ENCODE assay signal across 34 mouse cellular contexts in the genomic region with DNA sequence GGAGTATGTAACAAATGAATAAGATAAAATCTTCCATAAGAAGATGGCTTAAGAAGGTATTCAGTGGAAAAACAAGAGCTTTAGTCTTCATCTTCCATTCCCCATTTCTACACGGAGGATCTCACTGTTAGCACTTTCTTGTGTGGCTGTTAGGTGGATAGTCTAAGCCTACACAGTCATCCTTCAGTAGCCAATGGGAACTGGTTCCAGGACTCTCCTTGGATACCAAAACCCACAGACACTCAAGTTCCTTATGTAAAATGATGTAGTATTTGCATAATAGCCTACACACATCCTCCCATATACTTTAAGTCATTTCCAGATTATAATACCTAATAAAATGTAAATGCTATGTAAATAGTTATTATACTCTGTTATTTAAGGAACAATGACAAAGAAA.
"Had no signal": no experiment of that assay in that cellular context is flagged by ENCODE, and none has a peak within 500 bp of the region (broad histone marks: within the 10 kb centered on the region; RNA-seq: fewer than 3 reads in every experiment).

No protein-coding gene starts in this region.

- H3K27ac ChIP-seq: heart, embryonic 13.5 days; heart, embryonic 15.5 days; hindbrain, embryonic 10.5 days; hindbrain, embryonic 12.5 days; hindbrain, embryonic 13.5 days; hindbrain, embryonic 14.5 days; hindbrain, embryonic 15.5 days; hindbrain, postnatal 0 days; intestine, embryonic 15.5 days; kidney, embryonic 15.5 days; kidney, postnatal 0 days; layer of hippocampus, adult 2 months; left cerebral cortex, adult 2 months had no signal

- H3K4me1 ChIP-seq: heart, embryonic 12.5 days; heart, embryonic 13.5 days; heart, embryonic 15.5 days; hindbrain, embryonic 10.5 days; hindbrain, embryonic 12.5 days; hindbrain, embryonic 13.5 days; hindbrain, embryonic 15.5 days; intestine, embryonic 15.5 days; kidney, embryonic 15.5 days had no signal

- ATAC-seq: hindbrain, embryonic 16.5 days; hindbrain, postnatal 0 days; inflammation-experienced regulatory T-cells, adult 6 months; intestine, embryonic 15.5 days; intestine, embryonic 16.5 days; intestine, postnatal 0 days had no signal

- H3K36me3 ChIP-seq: heart, embryonic 12.5 days; heart, embryonic 13.5 days; heart, embryonic 15.5 days; hindbrain, embryonic 10.5 days; hindbrain, embryonic 12.5 days; hindbrain, embryonic 13.5 days; hindbrain, embryonic 15.5 days; intestine, embryonic 15.5 days; kidney, embryonic 15.5 days had no signal

- DNase-seq: heart, postnatal 10 days; heart, postnatal 14 days; heart, postnatal 36 days; heart, postnatal 4 days; kidney, adult 11 months; kidney, adult 18-20 months; kidney, adult 2 months; kidney, adult 8-10 months; kidney, adult 9 months; kidney, postnatal 10 days; kidney, postnatal 14 days; kidney, postnatal 25 days; kidney, postnatal 36 days; kidney, postnatal 4 days; layer of hippocampus, adult 9-11 months; layer of hippocampus, postnatal 36 days had no signal

- H3K27me3 ChIP-seq: intestine, embryonic 15.5 days had no signal

- H3K9me3 ChIP-seq: heart, embryonic 12.5 days; heart, embryonic 13.5 days; heart, embryonic 15.5 days; hindbrain, embryonic 10.5 days; hindbrain, embryonic 12.5 days; hindbrain, embryonic 13.5 days; hindbrain, embryonic 15.5 days; intestine, embryonic 15.5 days; kidney, embryonic 15.5 days had no signal

- H3K4me3 ChIP-seq: heart, embryonic 12.5 days; heart, embryonic 13.5 days; heart, embryonic 15.5 days; hindbrain, embryonic 10.5 days; hindbrain, embryonic 12.5 days; hindbrain, embryonic 13.5 days; hindbrain, embryonic 15.5 days; intestine, embryonic 15.5 days; kidney, embryonic 15.5 days; layer of hippocampus, adult 2 months; left cerebral cortex, adult 2 months had no signal
